Mouse (Mus musculus) intestine, embryonic 14.5 days (tissue): ENCODE results near the gene Olfr71. TPM values are rescaled to one million over a fixed set of nuclear protein-coding genes. Genes with fewer than 3 reads are reported as not detected.

Experiments used
- ATAC-seq: fragments of 200-750 bp; cut with Nextera tagmentation; replicated peaks from 2 replicates; pipeline ENCODE4 v1.8.0; 2017; ENCODE audit warnings: low read depth, moderate number of reproducible peaks, moderate TSS enrichment, moderate library complexity; ENCODE audit not compliant: low FRiP score, low TSS enrichment
- DNase-seq: peaks from one replicate; pipeline ENCODE4 v3.0.0-alpha.2; 2018; ENCODE audit warnings: low spot score
- H3K27ac ChIP-seq: fragments of 300-500 bp; sonication (generic); 2 replicates; pipeline ENCODE4 v1.5.1; 2014; ENCODE audit warnings: low read depth, mild to moderate bottlenecking, control low read depth
- H3K27me3 ChIP-seq: fragments of 300-500 bp; sonication (generic); replicated peaks from 2 replicates; pipeline ENCODE4 v1.6.1; 2014; ENCODE audit warnings: low read length, control low read depth; ENCODE audit not compliant: control insufficient read depth, insufficient read depth
- H3K36me3 ChIP-seq: fragments of 300-500 bp; sonication (generic); 2 replicates; pipeline ENCODE4 v1.6.1; 2014; ENCODE audit warnings: low read length, control low read depth; ENCODE audit not compliant: control insufficient read depth, insufficient read depth
- H3K4me1 ChIP-seq: fragments of 300-500 bp; sonication (generic); replicated peaks from 2 replicates; pipeline ENCODE4 v1.6.1; 2014; ENCODE audit warnings: low read length, control low read depth, mixed read lengths; ENCODE audit not compliant: control insufficient read depth, insufficient read depth
- H3K4me2 ChIP-seq: fragments of 300-500 bp; sonication (generic); 2 replicates; pipeline ENCODE4 v1.6.1; 2014; ENCODE audit warnings: low read length
- H3K4me3 ChIP-seq: fragments of 300-500 bp; sonication (generic); 2 replicates; pipeline ENCODE4 v1.5.1; 2014; ENCODE audit warnings: low read depth, low read length, control low read depth, mixed read lengths
- H3K9ac ChIP-seq: fragments of 300-500 bp; sonication (generic); 2 replicates; pipeline ENCODE4 v1.6.1; 2014; ENCODE audit warnings: mild to moderate bottlenecking, low read length
- H3K9me3 ChIP-seq: fragments of 300-500 bp; sonication (generic); 2 replicates; pipeline ENCODE4 v1.6.1; 2016; ENCODE audit warnings: low read length, control low read depth; ENCODE audit not compliant: control insufficient read depth
- WGBS: fragments of 180-500 bp; shearing (Covaris S2); extraction: QIAGEN DNeasy Blood & Tissue Kit; methylation state at CpG from one replicate; pipeline ENCODE4 v1.1.7; 2014; 5-methylcytosine and 5-hydroxymethylcytosine counted together
- polyA plus RNA-seq: library from polyadenylated mRNA; unstranded; fragments of >200 nt; fragmentation: Nextera tagmentation; extraction: Ambion mirVana; gene quantifications from 2 replicates; pipeline ENCODE4 v1.2.1, GENCODE M21; 2014

Olfr71 gene
- polyA plus RNA-seq, 1 experiment from 2014 or later: not detected

- Histone ChIP-seq H3K4me3 (peak within 1 kb of the TSS; percentile 83), H3K4me2 (peak within 1 kb of the TSS; percentile 85), H3K9ac (peak within 1 kb of the TSS; percentile 76), H3K27ac (peak within 1 kb of the TSS; percentile 88), H3K9me3 (no peaks in the 10 kb centered on the region), H3K4me1 (peaks cover 7% of the 10 kb centered on the region), H3K27me3 (no peaks in the 10 kb centered on the region), H3K36me3 (no peaks in the 10 kb centered on the region)
- ATAC-seq: peak; percentile 97
- peak; percentile 94 for DNase-seq
- WGBS: 1% methylated on average over 34 of the region's 34 CpGs
Observed at GRCm38 (mm10) chr4:43656339-43657109, 53.5 kb downstream of the Olfr71 start, which contains the start of gene Hint2. TSS of gene Hint2 (minus strand) at chr4:43656466.

- H3K9ac ChIP-seq: peak overlapping the region; percentile 76
- no peaks in the 10 kb centered on the region for H3K9me3 ChIP-seq
- H3K4me2 ChIP-seq: peak overlapping the region; percentile 85
- no peaks in the 10 kb centered on the region for H3K27me3 ChIP-seq
- 6% methylated on average over 33 of the region's 34 CpGs for WGBS
- ATAC-seq (peak; percentile 34), DNase-seq (no peak)
- peak overlapping the region; percentile 88 for H3K27ac ChIP-seq
- H3K36me3 ChIP-seq: no peaks in the 10 kb centered on the region
- peak overlapping the region; percentile 83 for H3K4me3 ChIP-seq
- peaks cover 7% of the 10 kb centered on the region for H3K4me1 ChIP-seq
Observed at GRCm38 (mm10) chr4:43655656-43656338, 54.3 kb downstream of the Olfr71 start.

Other genes starting within 250 kb of the Olfr71 start
- gene Sit1, start 226.5 kb downstream of the Olfr71 start, polyA plus RNA-seq: not detected in 2 replicates
- gene Ccdc107, start 217.4 kb downstream of the Olfr71 start, polyA plus RNA-seq: 109 and 128 TPM in 2 replicates
- 42.5 and 47.6 TPM in 2 replicates for gene Arhgef39, start 210.6 kb downstream of the Olfr71 start, polyA plus RNA-seq
- gene Car9, start 203.3 kb downstream of the Olfr71 start, polyA plus RNA-seq: 4.0 and 9.4 TPM in 2 replicates
- 516 and 574 TPM in 2 replicates for gene Tpm2, start 186.5 kb downstream of the Olfr71 start, polyA plus RNA-seq
- gene Creb3, start 147.9 kb downstream of the Olfr71 start, polyA plus RNA-seq: 64.8 and 68.6 TPM in 2 replicates
- gene Tln1, start 147.6 kb downstream of the Olfr71 start, polyA plus RNA-seq: 66.0 and 69.8 TPM in 2 replicates
- 25.4 and 29.7 TPM in 2 replicates for gene Rgp1, start 131.5 kb downstream of the Olfr71 start, polyA plus RNA-seq
- gene Gba2, start 131.4 kb downstream of the Olfr71 start, polyA plus RNA-seq: 13.2 and 15.5 TPM in 2 replicates
- gene Msmp, start 125.8 kb downstream of the Olfr71 start, polyA plus RNA-seq: 0.49 and 1.3 TPM in 2 replicates
- 11.1 and 12.1 TPM in 2 replicates for gene Npr2, start 78.3 kb downstream of the Olfr71 start, polyA plus RNA-seq
- gene Spag8, start 56.7 kb downstream of the Olfr71 start, polyA plus RNA-seq: 0.74 and 1.2 TPM in 2 replicates
- 113 and 115 TPM in 2 replicates for gene Hint2, start 53.8 kb downstream of the Olfr71 start, polyA plus RNA-seq
- 4.2 TPM in 2 replicates for gene Tmem8b, start 41.3 kb downstream of the Olfr71 start, polyA plus RNA-seq
- 2.9 and 3.9 TPM in 2 replicates for gene Fam221b, start 41.1 kb downstream of the Olfr71 start, polyA plus RNA-seq
- not detected in 2 replicates for gene Olfr70, start 9.4 kb downstream of the Olfr71 start, polyA plus RNA-seq
- gene Hrct1, start 16.9 kb upstream of the Olfr71 start, polyA plus RNA-seq: 0.61 and 0.85 TPM in 2 replicates
- gene Spaar, start 19.8 kb upstream of the Olfr71 start, polyA plus RNA-seq: 0.04 TPM in 1 of 2 replicates, not detected in the other
- gene Olfr159, start 60.8 kb upstream of the Olfr71 start, polyA plus RNA-seq: not detected in 2 replicates
- not detected in 2 replicates for gene Olfr156, start 113.6 kb upstream of the Olfr71 start, polyA plus RNA-seq
- gene Olfr157, start 129.9 kb upstream of the Olfr71 start, polyA plus RNA-seq: not detected in 2 replicates
- gene Olfr155, start 141.3 kb upstream of the Olfr71 start, polyA plus RNA-seq: not detected in 2 replicates
- 27.6 and 30.8 TPM in 2 replicates for gene Reck, start 165.3 kb upstream of the Olfr71 start, polyA plus RNA-seq
- 102 and 126 TPM in 2 replicates for gene Glipr2, start 247.1 kb upstream of the Olfr71 start, polyA plus RNA-seq